Mouse (Mus musculus): ENCODE data around the gene Gm7579. TPM values are rescaled to one million over a fixed set of nuclear protein-coding genes. Genes with fewer than 3 reads are reported as not detected.
"Not testable (repeated sequence)": the region's sequence is repeated elsewhere in the genome, so short reads cannot be mapped to it uniquely, and the experiment has no call there.

Gm7579 gene
- polyA plus RNA-seq, 1 experiment from 2014 or later = not detected

- DNase-seq (ENCODE audit: low spot score); H3K27ac ChIP-seq (replicated peaks); H3K9me3 ChIP-seq (replicated peaks); H3K4me1 ChIP-seq; H3K4me3 ChIP-seq; H3K27me3 ChIP-seq (ENCODE audit: low read depth, poor library complexity, severe bottlenecking); H3K36me3 ChIP-seq: not testable (repeated sequence)
- 75% methylated on average over 3 of the region's 3 CpGs for WGBS
Observed at GRCm38 (mm10) chr7:142229871-142230270, 18.2 kb downstream of the Gm7579 start, which contains the start of gene Krtap5-5. Krtap5-5 (minus strand) TSS chr7:142229971.

GRCm38 (mm10) chr7:142231540-142231939, 19.9 kb downstream of the Gm7579 start:
- Histone ChIP-seq H3K4me3 (no peak overlapping the region), H3K4me1 (0 out of 2 replicates have a peak, but pooled peaks cover 2% of the 10 kb centered on the region)

GRCm38 (mm10) chr7:142240978-142241377, 29.3 kb downstream of the Gm7579 start, which contains the start of gene Gm40460:
Gm40460 (minus strand) TSS chr7:142241078.
- Histone ChIP-seq H3K27ac (replicated peaks) (no peak within 1 kb of the TSS), H3K4me3 (no peak within 1 kb of the TSS), H3K4me1 (no peaks in the 10 kb centered on the region), H3K36me3 (no peaks in the 10 kb centered on the region), H3K9me3 (replicated peaks) (peaks cover 11% of the 10 kb centered on the region; the same call in 1 of the 2 replicates), H3K27me3 (ENCODE audit: low read depth, poor library complexity, severe bottlenecking) (no peaks in the 10 kb centered on the region)
- WGBS = 62% methylated on average over 2 of the region's 2 CpGs
- no peak for DNase-seq (ENCODE audit: low spot score)

More at GRCm38 (mm10) chr7:142231540-142231939, 19.9 kb downstream of the Gm7579 start:
- Histone ChIP-seq H3K36me3 (no peaks in the 10 kb centered on the region), H3K27ac (replicated peaks) (no peak overlapping the region), H3K9me3 (replicated peaks) (peaks cover 16% of the 10 kb centered on the region), H3K27me3 (ENCODE audit: low read depth, poor library complexity, severe bottlenecking) (no peaks in the 10 kb centered on the region)
- 27% methylated on average over 1 of the region's 1 CpGs for WGBS
- no peak for DNase-seq (ENCODE audit: low spot score)

GRCm38 (mm10) chr7:142249824-142250223, 38.2 kb downstream of the Gm7579 start:
- H3K9me3 ChIP-seq (replicated peaks) = no peaks in the 10 kb centered on the region
- WGBS = 3% methylated on average over 1 of the region's 1 CpGs
- H3K36me3 ChIP-seq = no peaks in the 10 kb centered on the region
- peak; percentile 35 for DNase-seq (ENCODE audit: low spot score)
- H3K27ac ChIP-seq (replicated peaks) = no peak overlapping the region
- no peak overlapping the region for H3K4me3 ChIP-seq
- no peaks in the 10 kb centered on the region for H3K27me3 ChIP-seq (ENCODE audit: low read depth, poor library complexity, severe bottlenecking)
- H3K4me1 ChIP-seq = no peaks in the 10 kb centered on the region

GRCm38 (mm10) chr7:142255517-142255916, 43.9 kb downstream of the Gm7579 start:
- 0% methylated on average over 2 of the region's 2 CpGs for WGBS

GRCm38 (mm10) chr7:142258254-142258653, 46.6 kb downstream of the Gm7579 start, which contains the start of gene Gm2431:
Gm2431 (minus strand) TSS chr7:142258354.
- 58% methylated on average over 1 of the region's 1 CpGs for WGBS
- not testable (repeated sequence) for H3K9me3 ChIP-seq (replicated peaks); H3K36me3 ChIP-seq; H3K27me3 ChIP-seq (ENCODE audit: low read depth, poor library complexity, severe bottlenecking); DNase-seq (ENCODE audit: low spot score); H3K27ac ChIP-seq (replicated peaks); H3K4me3 ChIP-seq; H3K4me1 ChIP-seq

More at GRCm38 (mm10) chr7:142255517-142255916, 43.9 kb downstream of the Gm7579 start:
- Histone ChIP-seq H3K36me3 (no peaks in the 10 kb centered on the region), H3K4me1 (no peaks in the 10 kb centered on the region), H3K4me3 (no peak overlapping the region), H3K9me3 (replicated peaks) (no peaks in the 10 kb centered on the region), H3K27ac (replicated peaks) (no peak overlapping the region), H3K27me3 (ENCODE audit: low read depth, poor library complexity, severe bottlenecking) (no peaks in the 10 kb centered on the region)
- DNase-seq (ENCODE audit: low spot score) = no peak

Other genes starting within 250 kb of the Gm7579 start
- gene Mob2, start 150.8 kb upstream of the Gm7579 start, polyA plus RNA-seq (2016; fragmentation: Nextera tagmentation; extraction: Ambion mirVana) = 62.2 and 64.0 TPM in 2 replicates
- gene Dusp8, start 116.0 kb upstream of the Gm7579 start, polyA plus RNA-seq (2016; fragmentation: Nextera tagmentation; extraction: Ambion mirVana) = 6.4 and 13.2 TPM in 2 replicates
- 0.29 TPM in 1 of 2 replicates, not detected in the other for gene Gm45618, start 91.1 kb upstream of the Gm7579 start, polyA plus RNA-seq (2016; fragmentation: Nextera tagmentation; extraction: Ambion mirVana)
- gene Gm39115, start 75.8 kb upstream of the Gm7579 start, polyA plus RNA-seq (2016; fragmentation: Nextera tagmentation; extraction: Ambion mirVana) = not detected in 2 replicates
- not detected in 2 replicates for gene Gm45337, start 67.3 kb upstream of the Gm7579 start, polyA plus RNA-seq (2016; fragmentation: Nextera tagmentation; extraction: Ambion mirVana)
- gene Gm29735, start 54.7 kb upstream of the Gm7579 start, polyA plus RNA-seq (2016; fragmentation: Nextera tagmentation; extraction: Ambion mirVana) = not detected in 2 replicates
- not detected in 2 replicates for gene Gm4553, start 46.1 kb upstream of the Gm7579 start, polyA plus RNA-seq (2016; fragmentation: Nextera tagmentation; extraction: Ambion mirVana)
- not detected in 2 replicates for gene Krtap5-2, start 35.9 kb upstream of the Gm7579 start, polyA plus RNA-seq (2016; fragmentation: Nextera tagmentation; extraction: Ambion mirVana)
- not detected in 2 replicates for gene Gm10153, start 21.5 kb upstream of the Gm7579 start, polyA plus RNA-seq (2016; fragmentation: Nextera tagmentation; extraction: Ambion mirVana)
- not detected in 2 replicates for gene Krtap5-3, start 10.5 kb upstream of the Gm7579 start, polyA plus RNA-seq (2016; fragmentation: Nextera tagmentation; extraction: Ambion mirVana)
- gene Krtap5-5, start 18.1 kb downstream of the Gm7579 start, polyA plus RNA-seq (2016; fragmentation: Nextera tagmentation; extraction: Ambion mirVana) = not detected in 2 replicates
- not detected in 2 replicates for gene Gm40460, start 29.2 kb downstream of the Gm7579 start, polyA plus RNA-seq (2016; fragmentation: Nextera tagmentation; extraction: Ambion mirVana)
- gene Gm2431, start 46.5 kb downstream of the Gm7579 start, polyA plus RNA-seq (2016; fragmentation: Nextera tagmentation; extraction: Ambion mirVana) = not detected in 2 replicates
- gene Gm4559, start 62.5 kb downstream of the Gm7579 start, polyA plus RNA-seq (2016; fragmentation: Nextera tagmentation; extraction: Ambion mirVana) = not detected in 2 replicates
- gene Krtap5-1, start 85.3 kb downstream of the Gm7579 start, polyA plus RNA-seq (2016; fragmentation: Nextera tagmentation; extraction: Ambion mirVana) = not detected in 2 replicates
- not detected in 2 replicates for gene Krtap5-4, start 91.7 kb downstream of the Gm7579 start, polyA plus RNA-seq (2016; fragmentation: Nextera tagmentation; extraction: Ambion mirVana)
- 0.41 and 0.50 TPM in 2 replicates for gene Ifitm10, start 161.9 kb downstream of the Gm7579 start, polyA plus RNA-seq (2016; fragmentation: Nextera tagmentation; extraction: Ambion mirVana)
- 0.75 TPM in 1 of 2 replicates, not detected in the other for gene Gm49369, start 170.8 kb downstream of the Gm7579 start, polyA plus RNA-seq (2016; fragmentation: Nextera tagmentation; extraction: Ambion mirVana)
- gene Ctsd, start 176.2 kb downstream of the Gm7579 start, polyA plus RNA-seq (2016; fragmentation: Nextera tagmentation; extraction: Ambion mirVana) = 145 and 171 TPM in 2 replicates
- 0.34 TPM in 1 of 2 replicates, not detected in the other for gene Syt8, start 223.0 kb downstream of the Gm7579 start, polyA plus RNA-seq (2016; fragmentation: Nextera tagmentation; extraction: Ambion mirVana)
- 0.52 and 1.5 TPM in 2 replicates for gene Tnni2, start 229.9 kb downstream of the Gm7579 start, polyA plus RNA-seq (2016; fragmentation: Nextera tagmentation; extraction: Ambion mirVana)
- 14.2 and 15.0 TPM in 2 replicates for gene Lsp1, start 248.9 kb downstream of the Gm7579 start, polyA plus RNA-seq (2016; fragmentation: Nextera tagmentation; extraction: Ambion mirVana)

All from midbrain, embryonic 10.5 days (tissue).